Mouse (Mus musculus) thymus, adult 2 months (tissue): ENCODE measurements around the gene Atp2c2.

Source experiments
- CTCF ChIP-seq: fragments of 200-500 bp; IDR thresholded peaks from 2 replicates; pipeline ENCODE4 v1.5.1; 2012; ENCODE audit warnings: mild to moderate bottlenecking, control low read depth, low read length, moderate library complexity, borderline replicate concordance; ENCODE audit not compliant: control insufficient read depth, poor library complexity, insufficient read depth; ENCODE audit errors: extremely low read depth
- POLR2A ChIP-seq: fragments of 200-500 bp; IDR thresholded peaks from 2 replicates; pipeline ENCODE4 v1.6.1; 2012; ENCODE audit warnings: mild to moderate bottlenecking, low read length, control low read depth, moderate library complexity; ENCODE audit not compliant: control insufficient read depth, poor library complexity, insufficient read depth; ENCODE audit errors: extremely low read depth

DNA sequence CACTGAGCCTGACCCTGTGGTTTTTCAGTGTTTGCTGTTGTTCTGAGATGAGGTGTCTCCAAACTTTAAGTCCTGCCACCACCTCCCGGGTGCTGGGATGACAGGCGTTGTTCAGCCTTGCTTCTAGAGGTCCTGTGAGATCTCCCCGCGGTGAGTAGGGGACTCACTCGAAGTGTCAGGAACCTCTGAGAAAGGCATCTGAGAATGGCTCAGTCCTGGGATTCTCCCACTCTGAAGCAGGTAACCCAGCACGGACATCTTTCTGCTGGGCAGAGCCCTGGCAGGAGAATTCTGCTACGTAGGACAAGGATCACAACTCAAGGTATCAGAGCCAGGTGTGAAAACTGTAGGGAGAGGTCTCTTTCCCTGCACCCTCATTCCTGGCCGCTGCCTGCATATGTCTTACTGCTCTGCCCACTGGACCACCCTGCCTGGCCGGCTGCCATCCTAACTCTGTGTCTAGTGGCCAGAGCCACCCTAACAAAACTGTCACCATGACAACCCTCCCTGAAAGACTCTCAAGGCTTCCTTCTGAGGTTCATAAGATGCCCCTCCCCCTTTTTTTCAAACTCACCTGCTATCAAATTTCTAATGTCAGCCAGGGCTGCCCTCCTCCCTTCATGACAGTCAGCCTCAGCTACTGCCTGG, 80.7 kb downstream of the Atp2c2 start:
- TF ChIP-seq CTCF (no peak), POLR2A (no peak)
